Mouse (Mus musculus): ENCODE data around the gene Luzp1. TPM values are rescaled to one million over a fixed set of nuclear protein-coding genes. Genes with fewer than 3 reads are reported as not detected.
A peak's percentile ranks its signal among the peaks of the same experiment; 100 is the strongest.

Gene Luzp1
- polyA plus RNA-seq, 1 experiment from 2014 or later, result 58.1 TPM

DNA sequence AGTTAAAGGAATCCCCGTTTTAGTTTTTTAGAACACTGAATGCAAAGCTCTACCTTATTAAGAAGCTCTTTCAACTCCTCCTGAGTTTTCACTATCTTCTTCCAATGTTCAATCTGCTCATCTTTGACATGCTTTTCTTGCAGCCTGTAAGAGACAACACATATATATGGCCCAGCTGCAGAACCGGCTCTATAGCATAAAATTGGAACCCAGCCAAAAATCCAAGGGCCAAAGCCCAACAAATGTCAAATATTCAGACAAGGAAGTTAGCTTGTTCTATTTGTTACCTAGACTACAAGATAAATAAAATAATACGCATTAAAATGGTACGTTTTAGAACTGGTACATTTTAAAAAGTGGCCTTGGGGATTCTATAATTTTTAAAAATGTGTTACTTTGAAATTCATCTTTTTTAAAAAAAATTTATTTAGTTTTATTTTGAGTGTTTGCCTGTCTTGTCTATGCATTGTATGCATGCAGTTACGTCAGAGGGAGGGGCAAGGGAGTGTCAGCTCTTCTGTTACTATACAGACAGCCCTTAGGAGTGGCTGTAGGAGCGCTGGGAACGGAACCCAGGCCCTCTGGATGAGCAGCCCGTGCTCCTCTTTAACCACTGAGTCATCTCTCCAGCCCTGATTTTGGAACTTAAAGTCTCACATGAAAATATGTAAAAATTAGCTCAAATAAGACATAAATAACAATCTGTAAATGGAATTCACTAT lies 90.9 kb downstream of the Luzp1 start:
- WGBS, result 89% methylated on average over 8 of the region's 8 CpGs
- no peaks in the 10 kb centered on the region for H3K9me3 ChIP-seq
- peaks cover 56% of the 10 kb centered on the region for H3K36me3 ChIP-seq
- no peaks in the 10 kb centered on the region for H3K4me1 ChIP-seq (replicated peaks)
- H3K4me3 ChIP-seq, result no peak overlapping the region
- no peak overlapping the region for H3K27ac ChIP-seq (replicated peaks)
- ATAC-seq (ENCODE audit: low FRiP score, low read depth), result no peak
- H3K4me2 ChIP-seq, result no peak overlapping the region
- H3K27me3 ChIP-seq, result no peaks in the 10 kb centered on the region
- no peak overlapping the region for H3K9ac ChIP-seq

GRCm38 (mm10) chr4:136562755-136563154 lies 93.2 kb downstream of the Luzp1 start:
- Histone ChIP-seq H3K4me3 (no peak overlapping the region), H3K36me3 (peaks cover 51% of the 10 kb centered on the region), H3K9me3 (no peaks in the 10 kb centered on the region), H3K27me3 (no peaks in the 10 kb centered on the region), H3K4me1 (replicated peaks) (no peaks in the 10 kb centered on the region), H3K4me2 (no peak overlapping the region), H3K9ac (no peak overlapping the region), H3K27ac (replicated peaks) (no peak overlapping the region)
- no peak for ATAC-seq (ENCODE audit: low FRiP score, low read depth)
- 80% methylated on average over 6 of the region's 6 CpGs for WGBS

DNA sequence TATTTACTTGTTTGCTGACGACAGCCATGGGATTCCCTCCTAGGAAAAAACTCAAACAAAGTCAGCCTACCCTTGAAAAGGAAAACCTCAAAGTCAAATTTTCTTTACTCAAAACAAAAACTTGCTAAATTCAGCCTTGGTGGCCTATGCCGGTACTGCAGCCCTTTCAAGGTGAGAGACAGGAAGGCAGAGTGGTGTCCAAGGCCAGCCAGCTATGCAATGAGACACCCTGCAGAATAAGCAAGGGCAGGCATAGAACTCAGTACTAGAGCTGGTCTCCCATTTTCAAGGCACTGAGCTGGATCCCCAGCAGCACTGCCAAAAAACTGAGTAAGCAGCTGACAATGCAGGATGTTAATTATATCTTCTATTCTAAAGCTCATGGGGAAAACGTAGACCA lies 99.1 kb downstream of the Luzp1 start:
- Histone ChIP-seq H3K27ac (replicated peaks) (no peak overlapping the region), H3K36me3 (peaks cover 56% of the 10 kb centered on the region), H3K4me1 (replicated peaks) (no peaks in the 10 kb centered on the region), H3K9me3 (no peaks in the 10 kb centered on the region), H3K9ac (no peak overlapping the region), H3K4me3 (no peak overlapping the region), H3K27me3 (no peaks in the 10 kb centered on the region), H3K4me2 (no peak overlapping the region)
- ATAC-seq (ENCODE audit: low FRiP score, low read depth), result no peak
- 85% methylated on average over 3 of the region's 3 CpGs for WGBS

- Histone ChIP-seq H3K27me3 (no peaks in the 10 kb centered on the region), H3K36me3 (peaks cover 53% of the 10 kb centered on the region), H3K27ac (replicated peaks) (no peak overlapping the region), H3K4me1 (replicated peaks) (no peaks in the 10 kb centered on the region), H3K9me3 (no peaks in the 10 kb centered on the region), H3K4me2 (no peak overlapping the region), H3K9ac (no peak overlapping the region), H3K4me3 (no peak overlapping the region)
- no peak for ATAC-seq (ENCODE audit: low FRiP score, low read depth)
Observed at GRCm38 (mm10) chr4:136569998-136570397, 100.4 kb downstream of the Luzp1 start.

DNA sequence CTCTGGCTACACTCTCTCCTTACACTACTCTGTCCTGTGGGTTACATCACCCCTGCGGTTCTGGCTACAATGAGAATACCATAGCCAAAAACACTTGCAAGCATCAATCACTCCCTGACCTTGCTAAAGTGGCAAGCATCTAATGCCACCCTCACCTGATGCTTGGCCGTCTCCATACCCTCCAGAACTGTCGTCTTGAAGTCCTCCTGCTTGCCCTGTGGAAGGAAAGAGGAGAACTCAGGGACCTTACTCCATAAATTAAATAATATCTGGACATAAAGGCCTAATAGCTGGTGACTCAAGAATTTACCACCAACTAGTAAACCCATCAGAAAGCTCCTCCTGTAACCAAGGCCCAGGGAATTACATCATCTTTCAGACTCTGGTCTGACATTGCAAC lies 112.3 kb downstream of the Luzp1 start:
- no peak for ATAC-seq (ENCODE audit: low FRiP score, low read depth)
- Histone ChIP-seq H3K9me3 (no peaks in the 10 kb centered on the region), H3K27ac (replicated peaks) (no peak overlapping the region), H3K4me1 (replicated peaks) (peaks cover 24% of the 10 kb centered on the region), H3K27me3 (no peaks in the 10 kb centered on the region), H3K9ac (no peak overlapping the region), H3K4me2 (no peak overlapping the region), H3K4me3 (no peak overlapping the region), H3K36me3 (no peaks in the 10 kb centered on the region)
- 85% methylated on average over 3 of the region's 3 CpGs for WGBS

- H3K4me1 ChIP-seq (replicated peaks), result peaks cover 23% of the 10 kb centered on the region
- peak; percentile 82 for ATAC-seq (ENCODE audit: low FRiP score, low read depth)
- no peaks in the 10 kb centered on the region for H3K27me3 ChIP-seq
- peaks cover 7% of the 10 kb centered on the region; the same call in 1 of the 2 replicates for H3K36me3 ChIP-seq
- WGBS, result 88% methylated on average over 4 of the region's 4 CpGs
- no peak overlapping the region for H3K4me3 ChIP-seq
- no peaks in the 10 kb centered on the region for H3K9me3 ChIP-seq
- H3K9ac ChIP-seq, result no peak overlapping the region
- no peak overlapping the region for H3K4me2 ChIP-seq
- no peak overlapping the region for H3K27ac ChIP-seq (replicated peaks)
Observed at GRCm38 (mm10) chr4:136587221-136587827, 117.8 kb downstream of the Luzp1 start.

DNA sequence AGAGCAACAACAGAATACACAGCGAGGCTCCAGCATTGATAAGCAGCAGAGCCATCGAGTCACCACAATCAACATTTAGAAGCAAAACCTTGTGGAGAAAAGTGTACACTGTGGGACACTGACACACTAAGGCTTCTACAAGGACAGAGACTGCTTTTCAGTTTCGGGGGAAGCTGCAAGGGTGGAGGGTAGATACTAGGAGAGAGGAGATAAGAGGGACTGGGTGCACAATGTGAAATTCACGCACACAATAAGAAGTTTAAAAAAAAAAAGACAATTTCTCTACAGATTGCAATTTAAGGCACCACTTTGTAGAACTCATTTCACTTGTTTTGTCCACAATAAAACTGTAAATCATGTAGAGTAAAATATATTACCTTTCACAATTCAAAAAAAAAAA lies 118.4 kb downstream of the Luzp1 start:
- no peaks in the 10 kb centered on the region for H3K9me3 ChIP-seq
- ATAC-seq (ENCODE audit: low FRiP score, low read depth), result no peak
- 92% methylated on average over 4 of the region's 4 CpGs for WGBS
- H3K27me3 ChIP-seq, result no peaks in the 10 kb centered on the region
- no peak overlapping the region for H3K9ac ChIP-seq
- H3K36me3 ChIP-seq, result peaks cover 7% of the 10 kb centered on the region; the same call in 1 of the 2 replicates
- peaks cover 17% of the 10 kb centered on the region for H3K4me1 ChIP-seq (replicated peaks)
- no peak overlapping the region for H3K4me3 ChIP-seq
- H3K4me2 ChIP-seq, result no peak overlapping the region
- no peak overlapping the region for H3K27ac ChIP-seq (replicated peaks)

- Histone ChIP-seq H3K9me3 (no peaks in the 10 kb centered on the region), H3K27ac (replicated peaks) (no peak overlapping the region), H3K4me2 (no peak overlapping the region), H3K4me1 (replicated peaks) (peaks cover 32% of the 10 kb centered on the region), H3K9ac (no peak overlapping the region), H3K36me3 (peaks cover 7% of the 10 kb centered on the region; the same call in 1 of the 2 replicates), H3K27me3 (no peaks in the 10 kb centered on the region), H3K4me3 (no peak overlapping the region)
- no peak for ATAC-seq (ENCODE audit: low FRiP score, low read depth)
- 60% methylated on average over 4 of the region's 4 CpGs for WGBS
Observed at GRCm38 (mm10) chr4:136592111-136592510, 122.5 kb downstream of the Luzp1 start.

DNA sequence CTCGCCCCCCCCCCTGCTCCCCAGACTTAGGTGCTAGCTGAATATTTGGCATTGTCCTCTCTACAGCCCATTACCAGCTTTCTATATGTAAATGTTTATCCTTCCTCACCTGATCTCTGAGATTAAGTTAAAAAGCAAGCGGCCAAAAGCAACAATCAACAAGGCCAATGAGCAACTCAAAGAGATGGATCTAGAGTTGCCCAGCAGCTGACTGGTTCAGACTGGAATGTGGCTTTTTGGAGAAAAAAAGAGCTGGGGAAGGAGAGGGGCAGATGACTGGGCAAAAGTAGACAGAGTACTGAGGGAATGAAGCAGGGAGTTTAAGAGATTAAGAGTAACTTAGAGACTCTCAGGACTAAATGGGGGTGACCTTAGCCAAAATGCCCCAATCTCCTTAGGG lies 124.4 kb downstream of the Luzp1 start:
- H3K4me3 ChIP-seq, result no peak overlapping the region
- no peak overlapping the region for H3K27ac ChIP-seq (replicated peaks)
- no peaks in the 10 kb centered on the region for H3K27me3 ChIP-seq
- no peaks in the 10 kb centered on the region for H3K9me3 ChIP-seq
- no peak for ATAC-seq (ENCODE audit: low FRiP score, low read depth)
- no peak overlapping the region for H3K4me2 ChIP-seq
- no peak overlapping the region for H3K9ac ChIP-seq
- peaks cover 38% of the 10 kb centered on the region for H3K4me1 ChIP-seq (replicated peaks)
- WGBS, result 85% methylated on average over 2 of the region's 2 CpGs
- H3K36me3 ChIP-seq, result peaks cover 7% of the 10 kb centered on the region; the same call in 1 of the 2 replicates

- H3K9me3 ChIP-seq, result no peaks in the 10 kb centered on the region
- H3K4me3 ChIP-seq, result no peak overlapping the region
- peaks cover 3% of the 10 kb centered on the region; the same call in 1 of the 2 replicates for H3K36me3 ChIP-seq
- H3K9ac ChIP-seq, result no peak overlapping the region
- WGBS, result 80% methylated on average over 6 of the region's 6 CpGs
- peaks cover 39% of the 10 kb centered on the region for H3K4me1 ChIP-seq (replicated peaks)
- H3K27me3 ChIP-seq, result no peaks in the 10 kb centered on the region
- H3K27ac ChIP-seq (replicated peaks), result no peak overlapping the region
- no peak overlapping the region for H3K4me2 ChIP-seq
- no peak for ATAC-seq (ENCODE audit: low FRiP score, low read depth)
Observed at GRCm38 (mm10) chr4:136595221-136595620, 125.7 kb downstream of the Luzp1 start.

- ATAC-seq (ENCODE audit: low FRiP score, low read depth), result no peak
- Histone ChIP-seq H3K27me3 (no peaks in the 10 kb centered on the region), H3K9ac (no peak overlapping the region), H3K9me3 (no peaks in the 10 kb centered on the region), H3K4me1 (replicated peaks) (peaks cover 52% of the 10 kb centered on the region), H3K36me3 (no peaks in the 10 kb centered on the region), H3K27ac (replicated peaks) (no peak overlapping the region), H3K4me3 (no peak overlapping the region), H3K4me2 (0 out of 2 replicates have a peak overlapping the region, but pooled peaks have one; percentile 3)
- WGBS, result 94% methylated on average over 7 of the region's 7 CpGs
Observed at GRCm38 (mm10) chr4:136598268-136598876, 128.8 kb downstream of the Luzp1 start.

DNA sequence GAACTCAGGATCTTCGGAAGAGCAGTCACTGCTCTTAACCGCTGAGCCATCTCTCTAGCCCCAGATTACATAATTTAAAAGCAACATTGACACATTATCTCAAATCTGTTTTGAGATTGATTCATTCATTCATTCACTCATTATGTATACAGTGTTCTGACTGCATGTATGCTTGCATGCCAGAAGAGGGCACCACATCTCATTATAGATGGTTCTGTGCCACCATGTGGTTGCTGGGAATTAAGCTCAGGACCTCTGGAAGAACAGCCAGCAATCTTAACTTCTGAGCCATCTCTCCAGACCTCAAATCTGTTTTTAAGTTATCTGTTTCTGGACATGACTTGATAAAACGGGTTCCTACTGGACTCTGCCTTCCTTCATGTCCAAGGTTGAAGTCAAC lies 130.3 kb downstream of the Luzp1 start:
- Histone ChIP-seq H3K4me2 (peak overlapping the region; percentile 68; the same call in 1 of the 2 replicates), H3K4me3 (no peak overlapping the region), H3K27me3 (no peaks in the 10 kb centered on the region), H3K27ac (replicated peaks) (no peak overlapping the region), H3K9ac (no peak overlapping the region), H3K9me3 (no peaks in the 10 kb centered on the region), H3K4me1 (replicated peaks) (peaks cover 37% of the 10 kb centered on the region), H3K36me3 (no peaks in the 10 kb centered on the region)
- 95% methylated on average over 3 of the region's 3 CpGs for WGBS
- ATAC-seq (ENCODE audit: low FRiP score, low read depth), result no peak
